Mouse (Mus musculus): ENCODE data around the gene Hist1h2bf.

GRCm38 (mm10) chr13:23586099-23586939 lies 12.3 kb upstream of the Hist1h2bf start:
- TF ChIP-seq POLR2A (IDR thresholded peaks at IDR 0.05; ENCODE audit: insufficient read depth, low read length) (no peak), CTCF (IDR thresholded peaks at IDR 0.05; ENCODE audit: low read depth, low read length) (no peak), EP300 (IDR thresholded peaks at IDR 0.05; ENCODE audit: insufficient read depth, low read depth, low read length) (no peak)
